Mouse (Mus musculus) CH12.LX (cell line): ENCODE results near the gene Glycam1. TPM values are rescaled to one million over a fixed set of nuclear protein-coding genes. Genes with fewer than 3 reads are reported as not detected.
A peak's percentile ranks its signal among the peaks of the same experiment; 100 is the strongest.
"Not testable (repeated sequence)": the region's sequence is repeated elsewhere in the genome, so short reads cannot be mapped to it uniquely, and the experiment has no call there.

Experiments
- DNase-seq: peaks from one replicate; pipeline ENCODE4 v3.0.0-alpha.2; 2013; ENCODE audit errors: extremely low read depth
- H3K27ac ChIP-seq: 2 replicates; pipeline ENCODE4 v1.5.1; 2012; ENCODE audit warnings: low read depth, mild to moderate bottlenecking, control low read depth, moderate library complexity; ENCODE audit not compliant: insufficient read depth
- H3K27me3 ChIP-seq: replicated peaks from 2 replicates; pipeline ENCODE3; 2012; ENCODE audit warnings: inconsistent platforms
- H3K36me3 ChIP-seq, 2 experiments: replicated peaks in 1 of 2; 2 replicates each; pipeline versions ENCODE3 to v1.6.1; 2012; ENCODE audit warnings: inconsistent platforms in 1 of 2, low read length in 1 of 2, mild to moderate bottlenecking in 1 of 2, mixed read lengths in 1 of 2, moderate library complexity in 1 of 2; ENCODE audit not compliant: control insufficient read depth in 1 of 2, insufficient read depth in 1 of 2
- H3K4me1 ChIP-seq, 2 experiments: 2 replicates each; pipeline ENCODE4 v1.6.1; 2012; ENCODE audit warnings: inconsistent platforms in 1 of 2, moderate library complexity in 1 of 2; ENCODE audit not compliant: insufficient read depth in 2 of 2, control insufficient read depth in 1 of 2
- H3K4me2 ChIP-seq: 2 replicates; pipeline ENCODE4 v1.6.1; 2012; ENCODE audit warnings: low read depth, mild to moderate bottlenecking, control low read depth; ENCODE audit not compliant: poor library complexity, insufficient read depth, severe bottlenecking
- H3K4me3 ChIP-seq, 3 experiments: fragments of 150-350 bp in 1 of 3; sonication (generic) in 1 of 3; replicated peaks in 1 of 3; 2 replicates each; pipeline versions ENCODE3 to v1.5.1; 2011 to 2012; ENCODE audit warnings: low read depth in 2 of 3, low read length in 2 of 3, mild to moderate bottlenecking in 2 of 3, moderate library complexity in 2 of 3, control low read depth in 1 of 3, improper control_type of control experiment in 1 of 3, inconsistent platforms in 1 of 3, mixed read lengths in 1 of 3; ENCODE audit not compliant: poor library complexity in 1 of 3
- H3K79me2 ChIP-seq: replicated peaks from 2 replicates; pipeline ENCODE4 v1.6.1; 2012; ENCODE audit warnings: mild to moderate bottlenecking, moderate library complexity; ENCODE audit not compliant: control insufficient read depth, poor library complexity, insufficient read depth, severe bottlenecking; ENCODE audit errors: extremely low read depth
- H3K9ac ChIP-seq: 2 replicates; pipeline ENCODE4 v1.6.1; 2012; ENCODE audit warnings: low read depth, mild to moderate bottlenecking, control low read depth, moderate library complexity; ENCODE audit not compliant: insufficient read depth
- H3K9me3 ChIP-seq: replicated peaks from 2 replicates; pipeline ENCODE3; 2012; ENCODE audit warnings: low read length, inconsistent platforms, mixed read lengths
- BHLHE40 ChIP-seq: IDR thresholded peaks from 2 replicates; pipeline ENCODE4 v1.6.1; 2011; ENCODE audit warnings: mild to moderate bottlenecking, low read depth, low read length, improper control_type of control experiment
- CTCF ChIP-seq, 2 experiments: IDR thresholded peaks in 1 of 2; conservative IDR thresholded peaks in 1 of 2; 2 replicates each; pipeline ENCODE4 v1.5.1; 2011 to 2012; ENCODE audit warnings: low read depth in 2 of 2, low read length in 2 of 2, improper control_type of control experiment in 1 of 2, inconsistent platforms in 1 of 2, mild to moderate bottlenecking in 1 of 2, moderate library complexity in 1 of 2
- E2F4 ChIP-seq: IDR thresholded peaks from 2 replicates; pipeline ENCODE4 v1.6.1; 2011; ENCODE audit warnings: low read depth, low read length, improper control_type of control experiment; ENCODE audit not compliant: insufficient replicate concordance
- JUN ChIP-seq: IDR thresholded peaks from 2 replicates; pipeline ENCODE4 v1.6.1; 2011; ENCODE audit warnings: low read depth, mild to moderate bottlenecking, low read length, improper control_type of control experiment, moderate library complexity; ENCODE audit not compliant: insufficient read depth
- MEF2A ChIP-seq: IDR thresholded peaks from 2 replicates; pipeline ENCODE4 v1.6.1; 2014; ENCODE audit warnings: low read depth, mild to moderate bottlenecking, inconsistent platforms, low read length, improper control_type of control experiment, borderline replicate concordance
- USF1 ChIP-seq: IDR thresholded peaks from 2 replicates; pipeline ENCODE4 v1.6.1; 2014; ENCODE audit warnings: low read depth, mild to moderate bottlenecking, inconsistent platforms, low read length, improper control_type of control experiment
- ZNF384 ChIP-seq: IDR thresholded peaks from 2 replicates; pipeline ENCODE4 v1.6.1; 2012; ENCODE audit warnings: low read depth, low read length, improper control_type of control experiment, inconsistent platforms
- dilution Hi-C: fragments of 300-500 bp; cut with MboI; formaldehyde crosslinking; loops from 2 replicates; pipeline ENCODE4 v1.14.3; 2020; ENCODE audit warnings: low sequenced_read_pairs; ENCODE audit not compliant: extremely low pct_unique_long_range_greater_than_20kb, extremely low pct_ligation_motif_present
- in situ Hi-C: fragments of 300-500 bp; cut with MboI; formaldehyde crosslinking; loops from 3 replicates; pipeline ENCODE4 v1.14.3; 2019; ENCODE audit warnings: low sequenced_read_pairs, low pct_ligation_motif_present, low pct_unique_long_range_greater_than_20kb, mixed read lengths
- polyA plus RNA-seq: library from polyadenylated mRNA; unstranded; fragments of >175 nt; gene quantifications from 2 replicates; pipeline ENCODE4 v1.2.1, GENCODE M21; 2012; ENCODE audit warnings: low read depth; ENCODE audit not compliant: insufficient read length
- total RNA-seq, 2 experiments: library from RNA; depleted of rRNA; stranded (reverse); fragments of 300-350 nt in 1 of 2; fragments of >200 nt in 1 of 2; gene quantifications; 2 replicates each; pipeline ENCODE4 v1.2.3; 2012 to 2014

Glycam1 gene
- total and polyA plus RNA-seq, 3 experiments, result not detected

DNA sequence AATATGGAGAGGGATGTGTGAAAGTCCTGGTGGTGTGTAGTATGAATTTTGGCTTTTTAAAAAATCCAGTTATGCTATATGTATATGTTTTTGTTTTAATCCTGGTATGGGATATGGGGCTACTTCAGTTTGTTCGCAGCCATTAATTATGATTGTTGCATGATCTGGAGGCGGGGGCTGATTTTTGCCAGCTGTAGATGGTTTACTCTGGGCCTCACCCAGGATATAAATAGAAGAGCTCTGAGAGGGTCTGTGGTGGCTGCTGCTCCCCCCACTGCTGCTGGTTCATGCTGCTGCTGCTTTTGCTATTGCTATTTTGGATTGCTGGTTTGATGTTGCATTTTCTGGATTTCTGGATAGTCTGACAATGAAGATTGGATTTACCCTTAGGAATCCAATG lies 25.9 kb upstream of the Glycam1 start:
- Histone ChIP-seq H3K4me1 (peaks cover 2 to 25% of the 10 kb centered on the region in 2 experiments; a peak in 2 of 4 replicates), H3K4me2 (no peak overlapping the region), H3K27me3 (no peaks in the 10 kb centered on the region), H3K36me3 (no peaks in the 10 kb centered on the region), H3K9ac (no peak overlapping the region), H3K4me3 (no peak overlapping the region), H3K79me2 (no peaks in the 10 kb centered on the region), H3K9me3 (no peaks in the 10 kb centered on the region), H3K27ac (no peak overlapping the region)
- TF ChIP-seq E2F4 (no peak), USF1 (no peak), JUN (no peak), ZNF384 (no peak), CTCF (conservative IDR thresholded peaks at IDR 0.05 in 1 of 2, IDR thresholded peaks at IDR 0.05 in 1 of 2; ENCODE audit: low read depth in 2 of 2, low read length in 2 of 2) (no peak)
- in situ Hi-C loops, result no loop called here
- DNase-seq, result peak; percentile 7
- dilution Hi-C loops, result no loop called here

DNA sequence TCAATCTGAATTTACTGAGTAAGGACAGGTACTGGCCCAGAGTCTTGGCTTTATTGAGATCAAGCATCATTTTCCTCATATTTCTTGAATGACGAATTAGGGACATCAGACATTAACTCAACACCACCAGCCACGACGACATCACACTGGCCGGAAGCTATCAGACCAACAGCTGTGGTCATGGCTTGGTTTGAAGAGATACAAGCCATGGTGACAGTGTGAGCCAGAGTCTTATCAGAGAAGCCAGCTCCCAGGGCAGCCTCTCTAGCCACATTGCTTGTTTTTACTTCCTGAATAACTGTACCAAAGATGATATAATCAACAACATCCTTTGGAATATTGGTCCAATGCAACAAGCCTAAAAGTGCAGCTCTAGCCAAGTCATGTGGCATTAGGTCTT lies 22.9 kb upstream of the Glycam1 start:
- H3K27me3 ChIP-seq, H3K36me3 ChIP-seq, H3K27ac ChIP-seq, in situ Hi-C loops, dilution Hi-C loops, H3K9ac ChIP-seq, DNase-seq, H3K9me3 ChIP-seq, H3K79me2 ChIP-seq, H3K4me2 ChIP-seq, H3K4me3 ChIP-seq: not testable (repeated sequence)
- H3K4me1 ChIP-seq, result peaks cover 2 to 25% of the 10 kb centered on the region in 2 experiments; a peak in 2 of 4 replicates

GRCm38 (mm10) chr15:103585876-103586275 lies 21.0 kb upstream of the Glycam1 start:
- no peaks in the 10 kb centered on the region for H3K79me2 ChIP-seq
- no peaks in the 10 kb centered on the region for H3K27me3 ChIP-seq
- no peak overlapping the region for H3K27ac ChIP-seq
- no peaks in the 10 kb centered on the region for H3K36me3 ChIP-seq
- in situ Hi-C loops, result no loop called here
- no peak overlapping the region for H3K4me3 ChIP-seq
- H3K4me2 ChIP-seq, result no peak overlapping the region
- no peak for DNase-seq
- TF ChIP-seq MEF2A (no peak), BHLHE40 (no peak)
- no peaks in the 10 kb centered on the region for H3K9me3 ChIP-seq
- dilution Hi-C loops, result no loop called here
- peaks cover 0 to 16% of the 10 kb centered on the region in 2 experiments; a peak in 2 of 4 replicates for H3K4me1 ChIP-seq
- H3K9ac ChIP-seq, result no peak overlapping the region
